Mouse (Mus musculus): ENCODE results near the gene Asb18.

Gene Asb18

GRCm38 (mm10) chr1:89933028-89933427 is 81.4 kb downstream of the Asb18 start:
- DNase-seq (ENCODE audit: low spot score in 2 of 2), result no peak

- DNase-seq (ENCODE audit: low spot score in 2 of 2), result no peak
These were observed 81.8 kb downstream of the Asb18 start for GRCm38 (mm10) chr1:89932616-89933015.

DNA sequence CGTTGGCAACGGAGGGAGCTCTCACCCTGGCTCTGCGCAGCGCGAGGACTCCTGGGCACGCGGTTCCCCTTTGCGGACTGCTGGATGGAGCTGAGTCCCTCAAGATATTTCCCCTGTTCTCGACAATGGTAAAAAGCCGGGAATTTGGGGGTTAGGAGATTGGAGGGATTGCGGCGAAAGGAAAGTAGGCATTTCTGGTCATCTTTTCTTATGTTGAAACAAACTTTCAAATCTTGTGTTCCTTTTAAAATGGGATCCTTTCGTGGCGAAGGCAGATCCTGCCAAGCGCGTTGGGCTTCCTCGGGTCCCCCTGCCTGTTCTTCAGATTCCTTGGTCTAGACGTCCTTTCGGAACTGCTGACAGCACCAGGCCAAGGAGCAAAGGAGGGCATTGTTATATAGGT is 82.4 kb downstream of the Asb18 start:
- DNase-seq (ENCODE audit: low spot score in 2 of 2), result no peak

DNA sequence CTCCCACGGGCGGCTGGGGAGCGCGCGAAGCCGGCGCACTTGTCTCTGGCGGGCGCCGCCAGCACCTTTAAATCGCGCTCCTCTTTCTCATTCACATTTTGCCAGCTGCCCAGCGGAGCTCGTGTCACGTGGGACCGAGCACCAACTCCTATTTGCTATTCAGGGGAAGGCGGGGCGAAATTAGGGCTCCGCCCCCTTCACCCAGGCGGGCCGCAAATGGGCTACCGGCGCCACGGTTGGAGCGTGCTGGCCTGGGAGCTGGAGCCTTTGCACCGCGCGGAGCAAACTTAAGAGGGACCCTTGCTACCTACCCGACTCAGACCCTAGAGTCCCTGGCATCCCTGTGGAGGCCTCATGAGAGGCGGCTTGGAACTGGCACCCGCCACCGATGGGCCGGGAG is 83.3 kb downstream of the Asb18 start, which contains the start of gene Gbx2:
Gbx2 (minus strand) TSS at position 60 of the 400 bp plus-strand sequence.
- DNase-seq (ENCODE audit: low spot score in 2 of 2), result no peak

- DNase-seq (ENCODE audit: low spot score in 2 of 2), result no peak
These were observed 83.9 kb downstream of the Asb18 start for GRCm38 (mm10) chr1:89930551-89930950.

GRCm38 (mm10) chr1:89929721-89930505 is 84.6 kb downstream of the Asb18 start:
- no peak for DNase-seq (ENCODE audit: low spot score in 2 of 2)

- no peak for DNase-seq (ENCODE audit: low spot score in 2 of 2)
These were observed 85.3 kb downstream of the Asb18 start for GRCm38 (mm10) chr1:89929181-89929580.

- DNase-seq (ENCODE audit: low spot score in 2 of 2), result no peak
These were observed 85.8 kb downstream of the Asb18 start for GRCm38 (mm10) chr1:89928676-89929075.

GRCm38 (mm10) chr1:89927061-89927661 is 87.3 kb downstream of the Asb18 start:
- no peak for DNase-seq (ENCODE audit: low spot score in 2 of 2)

DNA sequence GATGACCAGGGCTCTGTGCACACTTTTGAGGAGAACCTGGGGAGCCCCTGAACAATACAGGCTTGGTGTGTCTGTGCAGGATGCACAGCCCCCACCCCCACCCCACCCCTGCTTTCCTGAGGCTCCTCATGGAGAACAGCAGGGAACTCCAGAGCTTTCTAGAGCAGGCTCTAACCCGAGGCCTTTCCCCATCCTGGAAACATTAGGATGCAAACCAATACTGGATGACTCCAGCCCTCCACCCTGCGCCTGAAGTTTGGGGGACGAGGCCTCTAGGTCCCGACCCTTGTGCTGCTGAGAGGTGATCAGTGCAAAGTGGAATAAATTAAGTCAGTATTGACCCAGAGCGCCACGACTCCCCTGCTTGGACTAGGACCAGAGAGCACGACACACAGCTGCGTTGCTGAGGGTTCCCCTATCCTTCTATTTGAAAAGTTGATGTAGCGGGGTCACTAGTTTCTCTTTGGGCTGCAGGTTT is 87.8 kb downstream of the Asb18 start:
- DNase-seq (ENCODE audit: low spot score in 2 of 2), result no peak

DNA sequence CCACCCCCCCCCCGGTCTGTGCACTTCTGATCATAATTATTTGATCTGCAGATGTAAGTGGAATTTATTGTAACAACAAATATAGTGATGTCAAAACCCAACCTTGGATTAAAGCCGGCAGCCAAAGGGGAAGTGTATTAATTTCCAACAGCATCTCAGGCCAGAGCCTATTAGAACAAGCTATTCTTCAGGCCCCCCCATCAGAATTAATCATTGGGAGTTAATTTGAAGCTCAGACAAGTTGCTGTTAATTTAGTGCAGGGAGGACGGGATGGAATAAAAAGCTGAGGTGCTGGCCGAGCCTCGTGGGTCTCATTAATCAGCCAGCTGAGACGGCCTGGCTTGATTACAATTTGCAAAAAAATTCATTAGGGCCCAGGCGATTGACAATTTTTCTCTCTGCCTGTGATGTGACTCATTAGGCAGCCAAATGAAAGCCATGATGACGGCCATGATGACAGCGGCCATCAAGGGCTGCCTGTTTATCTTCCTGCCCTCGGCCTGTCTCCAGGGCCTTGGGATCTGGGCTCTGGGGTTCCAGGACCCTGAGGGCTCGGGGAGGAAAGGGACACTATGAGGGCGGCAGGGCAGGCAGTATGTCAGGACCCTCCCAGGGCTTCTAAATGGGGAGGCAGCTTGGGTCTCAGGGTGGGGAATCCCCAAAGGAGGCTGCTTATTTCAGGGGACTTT is 88.8 kb downstream of the Asb18 start:
- DNase-seq (ENCODE audit: low spot score in 2 of 2), result no peak

DNA sequence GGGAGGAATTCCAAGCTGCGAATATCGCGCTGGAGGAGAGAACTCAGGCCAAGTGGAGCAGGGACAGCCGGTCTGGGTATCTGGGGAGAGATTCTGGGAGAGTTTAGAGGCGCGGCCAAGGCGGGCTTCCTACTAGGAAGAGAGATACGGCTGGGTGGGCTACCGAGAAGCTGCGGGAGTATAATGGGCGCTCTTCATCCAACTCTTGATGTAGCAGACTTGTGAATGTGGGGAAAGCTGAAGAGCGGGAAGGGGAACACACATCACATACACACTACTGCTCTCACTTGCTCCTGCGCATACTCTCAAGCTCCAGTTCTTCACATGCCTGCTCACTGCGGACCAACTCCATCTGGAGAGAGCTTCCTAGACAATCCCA is 90.8 kb downstream of the Asb18 start:
- no peak for DNase-seq (ENCODE audit: low spot score in 2 of 2)

GRCm38 (mm10) chr1:89922883-89923641 is 91.4 kb downstream of the Asb18 start:
- DNase-seq (ENCODE audit: low spot score in 2 of 2), result no peak

- DNase-seq (ENCODE audit: low spot score in 2 of 2), result no peak
These were observed 92.2 kb downstream of the Asb18 start for GRCm38 (mm10) chr1:89922282-89922681.

DNA sequence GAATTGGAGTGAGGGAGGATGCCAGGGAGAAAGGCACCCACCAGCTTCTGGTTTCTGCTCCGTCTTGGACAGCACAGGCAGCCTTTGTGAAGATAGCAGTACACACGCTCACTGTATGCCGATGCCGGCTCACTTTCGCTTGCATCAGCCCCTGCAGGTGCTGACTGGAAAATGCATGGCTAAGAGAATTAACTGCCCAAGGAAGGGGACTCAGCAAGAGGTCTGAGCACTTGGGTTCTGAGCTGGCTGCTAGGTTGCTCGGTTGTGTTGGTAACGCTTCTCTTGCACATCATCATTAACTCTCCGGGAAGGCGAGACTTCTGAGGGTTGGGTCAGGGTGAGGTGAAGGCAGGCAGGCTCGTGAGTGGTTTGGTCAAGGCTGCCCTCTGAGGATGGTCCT is 92.7 kb downstream of the Asb18 start:
- no peak for DNase-seq (ENCODE audit: low spot score in 2 of 2)

DNA sequence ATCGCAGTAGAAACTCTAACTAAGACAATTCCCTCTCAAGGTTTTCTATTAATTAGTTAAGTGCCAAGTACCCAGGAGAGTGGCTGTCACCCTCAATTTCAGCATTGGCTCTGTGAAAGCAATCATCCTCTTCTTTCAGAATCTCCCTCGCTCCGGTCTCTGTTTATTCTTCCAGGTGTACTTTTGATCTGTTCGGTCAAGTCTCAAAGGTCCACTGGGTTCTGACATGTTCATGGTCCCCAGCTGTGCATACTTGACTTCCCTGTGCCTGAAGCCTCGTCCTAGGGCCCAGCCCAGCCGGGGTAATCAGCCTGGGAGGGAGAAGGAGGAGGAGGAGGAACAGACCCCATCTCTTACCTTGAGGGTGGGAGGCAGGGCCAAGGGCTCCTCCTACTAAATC is 95.3 kb downstream of the Asb18 start:
- DNase-seq (ENCODE audit: low spot score in 2 of 2), result no peak

DNA sequence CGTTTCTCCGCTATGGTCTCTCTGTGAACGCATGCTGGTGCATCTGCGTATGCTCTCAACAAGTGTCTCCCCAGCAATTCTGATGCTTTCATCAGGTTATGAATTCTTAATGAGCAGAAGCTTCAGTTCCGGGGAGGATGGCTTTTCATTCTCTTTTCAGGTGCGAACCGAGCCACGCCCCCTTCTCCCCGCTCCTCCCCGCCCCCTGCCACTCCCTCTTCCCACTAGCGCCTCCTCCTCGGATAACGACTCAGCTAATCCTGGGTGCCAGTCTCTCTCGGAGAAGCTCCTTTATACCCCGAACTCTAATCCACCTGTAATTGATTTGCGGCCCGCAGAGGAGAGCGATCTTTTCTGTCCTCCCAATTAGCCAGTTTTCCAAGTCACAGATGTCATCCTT is 96.4 kb downstream of the Asb18 start:
- DNase-seq (ENCODE audit: low spot score in 2 of 2), result no peak

DNA sequence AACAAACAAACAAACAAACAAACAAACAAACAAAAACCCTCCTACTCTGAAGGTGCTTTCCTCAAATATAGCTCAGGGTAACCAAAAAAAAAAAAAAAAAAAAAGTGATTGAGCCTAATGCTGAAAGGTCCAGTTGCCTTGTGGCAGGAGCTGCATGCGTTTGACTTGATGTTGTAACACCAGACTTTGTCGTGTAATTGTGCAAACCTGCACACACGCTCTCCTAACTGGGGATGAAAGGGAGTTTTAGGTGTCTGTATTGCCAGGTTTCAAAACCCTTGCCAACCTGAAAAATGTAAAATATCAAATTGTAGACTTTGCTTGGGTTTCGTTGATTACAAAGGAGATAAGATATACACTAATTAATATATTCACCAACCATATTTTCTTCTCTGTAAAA is 100.9 kb downstream of the Asb18 start:
- DNase-seq (ENCODE audit: low spot score in 2 of 2), result no peak

GRCm38 (mm10) chr1:89912392-89912791 is 102.1 kb downstream of the Asb18 start:
- DNase-seq (ENCODE audit: low spot score in 2 of 2), result no peak

- DNase-seq (ENCODE audit: low spot score in 2 of 2), result no peak
These were observed 104.7 kb downstream of the Asb18 start for GRCm38 (mm10) chr1:89909796-89910195.

GRCm38 (mm10) chr1:89902641-89903040 is 111.8 kb downstream of the Asb18 start:
- no peak for DNase-seq (ENCODE audit: low spot score in 2 of 2)

DNA sequence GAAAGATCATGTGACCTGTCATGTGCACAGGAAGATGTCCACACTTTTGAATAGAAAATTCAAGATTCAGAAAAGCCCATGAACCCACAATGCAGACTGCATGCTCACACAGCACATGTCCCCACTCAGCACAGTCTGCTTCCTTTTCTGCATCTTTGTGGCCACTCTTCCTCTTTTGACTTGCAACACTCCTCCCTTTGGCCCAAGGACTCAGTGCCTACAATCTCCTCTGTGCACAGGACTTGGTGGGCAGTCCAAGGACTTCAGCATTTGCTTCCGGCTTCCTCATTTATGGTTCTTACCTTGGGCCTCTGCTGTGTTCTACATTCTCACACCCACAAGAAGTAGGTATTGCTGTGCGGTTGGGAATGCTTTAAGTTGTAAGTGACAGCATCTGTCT is 112.2 kb downstream of the Asb18 start:
- DNase-seq (ENCODE audit: low spot score in 2 of 2), result no peak

Measured in spleen, postnatal 36 days (tissue).